Mouse (Mus musculus): ENCODE results near the gene Astn1. TPM values are rescaled to one million over a fixed set of nuclear protein-coding genes. Genes with fewer than 3 reads are reported as not detected.

The Astn1 gene
- polyA plus RNA-seq, 1 experiment from 2014 or later = 0.33 TPM

GRCm38 (mm10) chr1:158452675-158453074, 90.6 kb downstream of the Astn1 start:
- Histone ChIP-seq H3K27me3 (ENCODE audit: control insufficient read depth, insufficient read depth, low read depth, low read length) (no peaks in the 10 kb centered on the region), H3K27ac (ENCODE audit: low read length) (no peak overlapping the region), H3K4me3 (ENCODE audit: low read length) (no peak overlapping the region), H3K9ac (ENCODE audit: low read length) (no peak overlapping the region), H3K4me1 (replicated peaks; ENCODE audit: control insufficient read depth, insufficient read depth, low read length) (no peaks in the 10 kb centered on the region), H3K9me3 (ENCODE audit: control insufficient read depth, low read length) (no peaks in the 10 kb centered on the region), H3K4me2 (ENCODE audit: low read depth, low read length) (no peak overlapping the region), H3K36me3 (ENCODE audit: control insufficient read depth, insufficient read depth, low read length) (no peaks in the 10 kb centered on the region)
- ATAC-seq (ENCODE audit: low read depth) = no peak

- no peak for ATAC-seq (ENCODE audit: low read depth)
Observed at GRCm38 (mm10) chr1:158453587-158453986, 91.5 kb downstream of the Astn1 start.

GRCm38 (mm10) chr1:158463975-158464374, 101.9 kb downstream of the Astn1 start:
- H3K4me1 ChIP-seq (replicated peaks; ENCODE audit: control insufficient read depth, insufficient read depth, low read length) = no peaks in the 10 kb centered on the region
- H3K4me2 ChIP-seq (ENCODE audit: low read depth, low read length) = no peak overlapping the region
- H3K36me3 ChIP-seq (ENCODE audit: control insufficient read depth, insufficient read depth, low read length) = no peaks in the 10 kb centered on the region
- H3K9ac ChIP-seq (ENCODE audit: low read length) = no peak overlapping the region
- WGBS = 63% methylated on average over 6 of the region's 6 CpGs
- no peaks in the 10 kb centered on the region for H3K27me3 ChIP-seq (ENCODE audit: control insufficient read depth, insufficient read depth, low read depth, low read length)
- no peak overlapping the region for H3K4me3 ChIP-seq (ENCODE audit: low read length)
- no peak for ATAC-seq (ENCODE audit: low read depth)
- no peak overlapping the region for H3K27ac ChIP-seq (ENCODE audit: low read length)
- no peaks in the 10 kb centered on the region for H3K9me3 ChIP-seq (ENCODE audit: control insufficient read depth, low read length)

More at GRCm38 (mm10) chr1:158453587-158453986, 91.5 kb downstream of the Astn1 start:
- H3K4me2 ChIP-seq (ENCODE audit: low read depth, low read length) = no peak overlapping the region
- no peaks in the 10 kb centered on the region for H3K9me3 ChIP-seq (ENCODE audit: control insufficient read depth, low read length)
- no peak overlapping the region for H3K9ac ChIP-seq (ENCODE audit: low read length)
- H3K36me3 ChIP-seq (ENCODE audit: control insufficient read depth, insufficient read depth, low read length) = no peaks in the 10 kb centered on the region
- no peaks in the 10 kb centered on the region for H3K4me1 ChIP-seq (replicated peaks; ENCODE audit: control insufficient read depth, insufficient read depth, low read length)
- no peak overlapping the region for H3K27ac ChIP-seq (ENCODE audit: low read length)
- WGBS = 75% methylated on average over 5 of the region's 5 CpGs
- H3K27me3 ChIP-seq (ENCODE audit: control insufficient read depth, insufficient read depth, low read depth, low read length) = no peaks in the 10 kb centered on the region
- H3K4me3 ChIP-seq (ENCODE audit: low read length) = no peak overlapping the region

- H3K27ac ChIP-seq (ENCODE audit: low read length) = no peak overlapping the region
- H3K9ac ChIP-seq (ENCODE audit: low read length) = no peak overlapping the region
- no peaks in the 10 kb centered on the region for H3K36me3 ChIP-seq (ENCODE audit: control insufficient read depth, insufficient read depth, low read length)
- WGBS = 58% methylated on average over 6 of the region's 6 CpGs
- H3K9me3 ChIP-seq (ENCODE audit: control insufficient read depth, low read length) = no peaks in the 10 kb centered on the region
- no peak overlapping the region for H3K4me3 ChIP-seq (ENCODE audit: low read length)
- no peak overlapping the region for H3K4me2 ChIP-seq (ENCODE audit: low read depth, low read length)
- no peaks in the 10 kb centered on the region for H3K27me3 ChIP-seq (ENCODE audit: control insufficient read depth, insufficient read depth, low read depth, low read length)
- no peak for ATAC-seq (ENCODE audit: low read depth)
- H3K4me1 ChIP-seq (replicated peaks; ENCODE audit: control insufficient read depth, insufficient read depth, low read length) = no peaks in the 10 kb centered on the region
Observed at GRCm38 (mm10) chr1:158465286-158465685, 103.2 kb downstream of the Astn1 start.

GRCm38 (mm10) chr1:158477841-158478240, 115.8 kb downstream of the Astn1 start:
- H3K4me1 ChIP-seq (replicated peaks; ENCODE audit: control insufficient read depth, insufficient read depth, low read length) = no peaks in the 10 kb centered on the region
- no peak for ATAC-seq (ENCODE audit: low read depth)
- no peaks in the 10 kb centered on the region for H3K36me3 ChIP-seq (ENCODE audit: control insufficient read depth, insufficient read depth, low read length)
- 100% methylated on average over 1 of the region's 1 CpGs for WGBS
- no peak overlapping the region for H3K27ac ChIP-seq (ENCODE audit: low read length)
- no peak overlapping the region for H3K4me2 ChIP-seq (ENCODE audit: low read depth, low read length)
- no peaks in the 10 kb centered on the region for H3K9me3 ChIP-seq (ENCODE audit: control insufficient read depth, low read length)
- no peak overlapping the region for H3K4me3 ChIP-seq (ENCODE audit: low read length)
- no peaks in the 10 kb centered on the region for H3K27me3 ChIP-seq (ENCODE audit: control insufficient read depth, insufficient read depth, low read depth, low read length)
- H3K9ac ChIP-seq (ENCODE audit: low read length) = no peak overlapping the region

- no peak overlapping the region for H3K4me2 ChIP-seq (ENCODE audit: low read depth, low read length)
- ATAC-seq (ENCODE audit: low read depth) = no peak
- H3K4me3 ChIP-seq (ENCODE audit: low read length) = no peak overlapping the region
- no peaks in the 10 kb centered on the region for H3K4me1 ChIP-seq (replicated peaks; ENCODE audit: control insufficient read depth, insufficient read depth, low read length)
- no peaks in the 10 kb centered on the region for H3K36me3 ChIP-seq (ENCODE audit: control insufficient read depth, insufficient read depth, low read length)
- no peak overlapping the region for H3K9ac ChIP-seq (ENCODE audit: low read length)
- 83% methylated on average over 6 of the region's 6 CpGs for WGBS
- H3K27ac ChIP-seq (ENCODE audit: low read length) = no peak overlapping the region
- no peaks in the 10 kb centered on the region for H3K27me3 ChIP-seq (ENCODE audit: control insufficient read depth, insufficient read depth, low read depth, low read length)
- no peaks in the 10 kb centered on the region for H3K9me3 ChIP-seq (ENCODE audit: control insufficient read depth, low read length)
Observed at GRCm38 (mm10) chr1:158480285-158480684, 118.2 kb downstream of the Astn1 start.

GRCm38 (mm10) chr1:158483733-158484132, 121.7 kb downstream of the Astn1 start:
- H3K9me3 ChIP-seq (ENCODE audit: control insufficient read depth, low read length) = no peaks in the 10 kb centered on the region
- H3K27me3 ChIP-seq (ENCODE audit: control insufficient read depth, insufficient read depth, low read depth, low read length) = no peaks in the 10 kb centered on the region
- H3K4me1 ChIP-seq (replicated peaks; ENCODE audit: control insufficient read depth, insufficient read depth, low read length) = no peaks in the 10 kb centered on the region
- no peak overlapping the region for H3K9ac ChIP-seq (ENCODE audit: low read length)
- H3K4me3 ChIP-seq (ENCODE audit: low read length) = no peak overlapping the region
- ATAC-seq (ENCODE audit: low read depth) = no peak
- no peaks in the 10 kb centered on the region for H3K36me3 ChIP-seq (ENCODE audit: control insufficient read depth, insufficient read depth, low read length)
- H3K27ac ChIP-seq (ENCODE audit: low read length) = no peak overlapping the region
- no peak overlapping the region for H3K4me2 ChIP-seq (ENCODE audit: low read depth, low read length)
- 54% methylated on average over 2 of the region's 2 CpGs for WGBS

GRCm38 (mm10) chr1:158489521-158490021, 127.5 kb downstream of the Astn1 start:
- Histone ChIP-seq H3K27ac (ENCODE audit: low read length) (no peak overlapping the region), H3K4me3 (ENCODE audit: low read length) (no peak overlapping the region), H3K4me1 (replicated peaks; ENCODE audit: control insufficient read depth, insufficient read depth, low read length) (no peaks in the 10 kb centered on the region), H3K9ac (ENCODE audit: low read length) (no peak overlapping the region), H3K27me3 (ENCODE audit: control insufficient read depth, insufficient read depth, low read depth, low read length) (no peaks in the 10 kb centered on the region), H3K36me3 (ENCODE audit: control insufficient read depth, insufficient read depth, low read length) (no peaks in the 10 kb centered on the region), H3K4me2 (ENCODE audit: low read depth, low read length) (no peak overlapping the region), H3K9me3 (ENCODE audit: control insufficient read depth, low read length) (no peaks in the 10 kb centered on the region)
- WGBS = 56% methylated on average over 4 of the region's 4 CpGs
- no peak for ATAC-seq (ENCODE audit: low read depth)

GRCm38 (mm10) chr1:158490175-158490574, 128.1 kb downstream of the Astn1 start:
- H3K36me3 ChIP-seq (ENCODE audit: control insufficient read depth, insufficient read depth, low read length) = no peaks in the 10 kb centered on the region
- H3K4me3 ChIP-seq (ENCODE audit: low read length) = no peak overlapping the region
- no peaks in the 10 kb centered on the region for H3K4me1 ChIP-seq (replicated peaks; ENCODE audit: control insufficient read depth, insufficient read depth, low read length)
- 70% methylated on average over 1 of the region's 1 CpGs for WGBS
- no peak overlapping the region for H3K27ac ChIP-seq (ENCODE audit: low read length)
- ATAC-seq (ENCODE audit: low read depth) = no peak
- no peaks in the 10 kb centered on the region for H3K9me3 ChIP-seq (ENCODE audit: control insufficient read depth, low read length)
- no peaks in the 10 kb centered on the region for H3K27me3 ChIP-seq (ENCODE audit: control insufficient read depth, insufficient read depth, low read depth, low read length)
- H3K4me2 ChIP-seq (ENCODE audit: low read depth, low read length) = no peak overlapping the region
- H3K9ac ChIP-seq (ENCODE audit: low read length) = no peak overlapping the region

GRCm38 (mm10) chr1:158493289-158493688, 131.2 kb downstream of the Astn1 start:
- ATAC-seq (ENCODE audit: low read depth) = no peak
- Histone ChIP-seq H3K27me3 (ENCODE audit: control insufficient read depth, insufficient read depth, low read depth, low read length) (no peaks in the 10 kb centered on the region), H3K4me3 (ENCODE audit: low read length) (no peak overlapping the region), H3K9ac (ENCODE audit: low read length) (no peak overlapping the region), H3K9me3 (ENCODE audit: control insufficient read depth, low read length) (no peaks in the 10 kb centered on the region), H3K27ac (ENCODE audit: low read length) (no peak overlapping the region), H3K36me3 (ENCODE audit: control insufficient read depth, insufficient read depth, low read length) (no peaks in the 10 kb centered on the region), H3K4me2 (ENCODE audit: low read depth, low read length) (no peak overlapping the region), H3K4me1 (replicated peaks; ENCODE audit: control insufficient read depth, insufficient read depth, low read length) (no peaks in the 10 kb centered on the region)
- WGBS = 59% methylated on average over 3 of the region's 3 CpGs
